Mouse (Mus musculus): Measurements from ENCODE around the gene Trim80.

DNA sequence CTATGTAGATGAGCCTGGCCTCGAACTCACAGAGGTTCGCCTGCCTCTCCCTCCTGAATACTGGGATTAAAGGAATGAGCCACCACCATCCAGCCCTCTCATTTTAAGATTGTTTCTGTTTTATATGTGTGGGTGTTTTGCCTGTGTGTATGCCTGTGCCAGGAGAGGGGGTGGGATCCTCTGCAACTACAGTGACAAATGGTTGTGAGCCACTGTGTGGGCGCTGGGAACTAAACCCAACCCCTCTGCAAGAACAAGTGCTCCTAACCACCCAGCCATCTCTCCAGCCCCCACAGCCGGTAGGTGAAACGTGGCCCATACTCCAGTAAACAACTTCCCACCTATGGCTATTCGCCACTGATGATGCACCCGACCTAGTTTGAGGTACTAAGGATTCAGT is 49.0 kb upstream of the Trim80 start:
- TF ChIP-seq TCF12 (IDR thresholded peaks at IDR 0.05; ENCODE audit: insufficient read depth, poor library complexity, severe bottlenecking): no peak
- TF ChIP-seq MYOD1 (IDR thresholded peaks at IDR 0.05; ENCODE audit: control insufficient read depth in 1 of 3, insufficient read length in 2 of 3, low read depth in 2 of 3): no peak
- TF ChIP-seq POLR2A (IDR thresholded peaks at IDR 0.05; ENCODE audit: insufficient read length, low read depth): no peak
- TF ChIP-seq CEBPB (IDR thresholded peaks at IDR 0.05; ENCODE audit: insufficient read depth, poor library complexity, severe bottlenecking): no peak
- no peak for TF ChIP-seq MYOG (IDR thresholded peaks at IDR 0.05; ENCODE audit: control insufficient read depth in 1 of 3, insufficient read depth in 1 of 3, insufficient read length in 2 of 3, low read depth in 2 of 3)
